Mouse (Mus musculus): ENCODE measurements around the gene Gm28360.
"Not testable (repeated sequence)": the region's sequence is repeated elsewhere in the genome, so short reads cannot be mapped to it uniquely, and the experiment has no call there.

GRCm38 (mm10) chr1:117816271-117816670 lies 13.6 kb upstream of the Gm28360 start:
- TF ChIP-seq CTCF (IDR thresholded peaks at IDR 0.05; ENCODE audit: borderline replicate concordance, control insufficient read depth, extremely low read depth, insufficient read depth, low read length, poor library complexity); POLR2A (IDR thresholded peaks at IDR 0.05; ENCODE audit: control insufficient read depth, extremely low read depth, insufficient read depth, low read length, poor library complexity): not testable (repeated sequence)

Measured in thymus, adult 2 months (tissue).